Mouse (Mus musculus) brown adipose tissue, adult 24 weeks (tissue): ENCODE measurements around the gene Caps2. TPM values are rescaled to one million over a fixed set of nuclear protein-coding genes. Genes with fewer than 3 reads are reported as not detected.
"Not testable (repeated sequence)": the region's sequence is repeated elsewhere in the genome, so short reads cannot be mapped to it uniquely, and the experiment has no call there.

ENCODE experiments used
- H3K27ac ChIP-seq: fragments of 200-500 bp; replicated peaks from 2 replicates; pipeline ENCODE4 v1.5.1; 2012; ENCODE audit warnings: low read depth, mild to moderate bottlenecking, low read length
- H3K4me1 ChIP-seq: fragments of 200-500 bp; 2 replicates; pipeline ENCODE4 v1.6.1; 2012; ENCODE audit warnings: low read length, mixed read lengths; ENCODE audit not compliant: control insufficient read depth, insufficient read depth, insufficient read length
- H3K4me3 ChIP-seq: fragments of 200-500 bp; 2 replicates; pipeline ENCODE4 v1.5.1; 2012; ENCODE audit warnings: low read depth, mild to moderate bottlenecking, low read length, moderate library complexity; ENCODE audit not compliant: insufficient read depth
- polyA plus RNA-seq: library from polyadenylated mRNA; stranded (reverse); fragments of >200 nt; gene quantifications from 2 replicates; pipeline ENCODE4 v1.2.4, GENCODE M21; 2012; ENCODE audit not compliant: missing spikeins, insufficient read depth, insufficient read length

Caps2 gene
- polyA plus RNA-seq, result not detected in 2 replicates

DNA sequence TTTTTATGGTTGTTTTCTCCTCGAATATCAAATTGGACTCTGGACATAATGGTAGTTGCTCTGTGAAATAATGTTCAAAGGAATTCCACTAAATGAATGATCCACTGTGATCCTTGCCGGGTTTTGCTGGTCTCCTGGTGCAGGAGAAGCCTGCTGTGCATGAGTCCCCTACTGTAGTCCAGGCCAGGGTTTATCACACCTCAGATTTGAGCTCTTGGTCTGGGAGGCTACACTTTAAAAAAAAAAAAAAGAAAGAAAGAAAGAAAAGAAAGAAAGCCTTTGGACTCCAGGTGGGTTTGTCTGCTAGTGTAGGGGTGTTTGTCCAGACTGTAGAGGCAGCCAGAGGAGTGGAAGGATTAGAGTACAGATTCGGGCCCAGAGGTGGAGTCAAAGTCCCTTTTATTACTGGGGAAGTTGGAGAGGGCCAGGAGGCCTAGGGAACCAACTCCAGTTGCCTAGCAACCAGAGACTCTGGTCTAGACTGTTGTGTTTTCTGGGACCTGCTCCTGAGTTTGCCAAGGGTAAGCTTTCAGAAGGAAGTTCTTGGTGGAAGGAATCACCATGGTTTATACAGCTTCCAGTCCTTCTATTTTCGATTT is at the start of gene Caps2:
Gene Caps2 (plus strand): TSS at position 454 of the 599 bp plus-strand sequence.
- Histone ChIP-seq H3K4me3 (no peak within 1 kb of the TSS), H3K4me1 (no peaks in the 10 kb centered on the region), H3K27ac (no peak within 1 kb of the TSS)

DNA sequence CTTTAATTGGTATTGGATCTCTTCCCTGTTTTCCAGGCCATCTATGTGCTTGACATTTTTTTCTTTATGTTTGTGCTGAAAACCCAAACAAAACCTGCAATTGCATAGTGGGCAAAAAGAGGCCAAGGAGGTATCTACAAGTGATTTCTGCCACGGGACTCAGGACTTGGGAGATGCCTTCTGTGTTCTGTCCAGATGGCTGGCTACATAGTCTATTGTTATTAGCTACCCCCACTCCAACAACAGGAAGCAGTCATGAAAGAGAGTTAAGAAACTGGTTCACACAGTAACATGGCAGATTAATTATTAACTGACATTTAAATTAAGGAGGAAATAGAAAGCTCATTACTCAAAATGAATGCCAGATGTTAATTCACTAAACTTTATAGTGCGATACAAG is 38.3 kb upstream of the Caps2 start:
- H3K4me3 ChIP-seq, H3K27ac ChIP-seq, H3K4me1 ChIP-seq: not testable (repeated sequence)

DNA sequence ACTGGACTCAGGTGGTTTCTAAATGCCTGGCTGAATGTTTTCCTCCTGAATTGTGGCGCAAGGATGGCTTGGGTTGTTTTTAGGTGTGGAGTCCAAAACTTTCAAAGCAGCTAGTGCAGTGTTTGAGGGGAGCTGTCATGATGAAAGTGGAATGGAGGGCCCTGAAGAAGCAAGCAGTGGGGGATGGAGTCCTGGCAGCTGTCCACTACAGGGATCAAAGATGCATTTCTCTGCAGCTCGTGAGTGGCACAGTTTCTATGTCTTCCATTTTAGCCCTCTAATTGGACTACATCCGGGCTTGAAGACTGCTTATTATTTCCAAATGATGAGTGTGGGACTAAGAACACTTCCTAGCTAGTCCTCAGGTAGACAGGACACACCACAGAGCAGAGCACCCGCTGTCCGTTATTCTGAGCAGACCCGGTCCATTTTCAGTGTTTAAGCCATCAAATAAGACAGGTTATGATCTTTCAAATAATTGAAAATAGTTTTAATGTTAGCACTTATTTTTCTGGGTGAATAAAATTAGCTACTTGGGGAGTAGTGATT is 35.7 kb upstream of the Caps2 start:
- not testable (repeated sequence) for H3K4me3 ChIP-seq, H3K4me1 ChIP-seq, H3K27ac ChIP-seq

DNA sequence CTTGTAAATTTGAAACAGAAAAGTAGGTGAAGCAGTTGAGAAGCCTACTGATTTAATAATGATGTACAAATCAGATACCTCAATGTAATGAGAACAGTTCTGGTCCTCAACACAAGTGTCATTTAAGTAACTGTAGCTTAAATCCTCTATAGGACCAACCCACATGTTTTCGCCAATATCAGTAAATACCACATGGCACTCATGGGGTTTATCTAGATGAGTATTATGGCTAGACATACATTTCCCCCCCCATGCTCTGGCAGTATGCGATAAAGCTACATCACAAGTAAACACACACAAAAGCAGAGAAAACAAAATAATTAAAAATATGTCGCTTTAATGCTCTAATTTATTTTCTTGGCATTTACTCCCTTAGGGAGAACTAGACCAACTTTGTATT is 31.2 kb upstream of the Caps2 start:
- Histone ChIP-seq H3K4me3 (no peak overlapping the region), H3K4me1 (no peaks in the 10 kb centered on the region), H3K27ac (no peak overlapping the region)

DNA sequence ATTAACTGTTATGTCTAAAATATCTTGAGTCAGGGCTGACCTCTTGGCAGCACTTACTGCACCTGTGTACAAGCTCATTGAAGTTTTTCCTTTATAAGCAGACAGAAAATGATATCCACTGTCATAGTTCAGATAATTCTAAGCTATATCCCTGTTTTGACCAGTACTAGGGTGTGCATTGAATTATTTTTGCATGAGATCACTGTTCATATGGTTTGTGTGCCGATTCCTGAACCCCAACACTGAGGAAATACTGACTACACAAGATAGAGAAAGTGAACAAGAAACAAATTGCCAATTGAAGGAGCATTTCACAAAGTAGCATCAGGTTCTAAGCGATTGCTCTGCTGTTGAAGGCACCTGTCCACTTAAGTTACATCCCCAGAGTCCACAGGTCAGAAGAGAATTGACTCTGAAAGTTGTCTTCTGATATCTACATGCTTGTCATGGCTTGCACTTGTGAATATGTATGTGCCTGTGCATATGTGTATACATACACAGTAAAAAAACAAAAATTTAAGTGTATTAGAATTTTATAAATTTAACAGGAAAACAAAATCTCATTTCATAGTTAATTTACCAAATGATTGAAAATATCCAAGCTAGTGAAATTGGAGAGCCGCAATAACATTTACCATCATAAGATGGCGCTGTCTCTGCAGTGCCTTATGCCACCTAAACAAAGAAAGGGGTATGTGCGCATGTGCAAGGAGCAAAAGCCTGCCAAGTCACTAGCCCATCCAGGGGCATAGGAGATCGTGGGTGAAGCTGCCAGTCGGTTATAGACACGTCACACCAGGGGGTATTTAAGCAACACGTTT is 25.2 kb upstream of the Caps2 start:
- Histone ChIP-seq H3K4me3 (peak overlapping the region; percentile 60), H3K27ac (peak overlapping the region; percentile 60; the same call in 1 of the 2 replicates), H3K4me1 (no peaks in the 10 kb centered on the region)

DNA sequence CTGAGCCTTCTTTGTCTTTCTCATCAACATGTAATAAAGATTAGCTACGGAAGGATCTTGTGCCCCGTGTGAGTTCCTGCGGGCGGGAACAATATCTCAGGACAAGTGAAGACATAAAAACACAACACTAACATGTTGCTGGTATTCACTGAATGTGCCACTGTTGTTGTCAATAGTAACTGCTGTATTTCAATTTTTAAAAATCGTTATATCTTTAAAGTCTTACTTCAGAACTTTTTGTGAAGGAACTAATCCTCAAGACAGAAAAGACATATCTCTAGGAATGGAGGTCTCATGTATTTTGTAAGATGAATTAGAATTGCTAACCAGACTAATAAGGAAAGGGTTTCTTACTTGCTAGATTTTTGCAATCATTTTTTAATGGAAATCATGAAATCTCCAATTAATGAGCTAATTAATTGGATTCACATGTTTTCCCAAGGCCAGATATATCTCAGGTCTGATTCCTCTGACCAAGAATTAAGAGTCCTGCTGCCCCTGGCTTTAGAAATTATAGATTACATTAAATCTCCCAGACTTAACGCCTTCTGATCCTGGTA is 24.5 kb upstream of the Caps2 start:
- Histone ChIP-seq H3K4me3 (peak overlapping the region; percentile 60), H3K27ac (peak overlapping the region; percentile 60; the same call in 1 of the 2 replicates)

DNA sequence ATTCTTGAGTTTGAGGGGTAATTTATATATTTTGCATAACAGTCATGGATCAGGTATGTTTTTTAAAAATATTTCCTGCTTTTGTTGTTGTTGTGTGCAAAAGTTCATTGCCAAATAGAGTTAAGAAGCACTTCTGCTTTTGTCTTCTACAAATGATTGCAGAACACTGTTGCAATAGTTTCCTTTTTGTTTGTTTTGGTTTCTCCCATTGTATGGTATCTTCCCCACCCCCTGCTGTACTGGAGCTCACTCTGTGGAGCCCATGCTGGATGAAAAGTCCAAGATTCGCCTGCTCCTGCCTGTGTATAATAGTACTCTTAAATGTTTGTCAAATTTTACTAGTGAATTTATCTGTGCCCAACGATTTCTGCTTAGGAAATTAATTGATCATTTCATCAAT is 23.6 kb upstream of the Caps2 start:
- H3K4me1 ChIP-seq, result no peaks in the 10 kb centered on the region
- no peak overlapping the region for H3K27ac ChIP-seq
- no peak overlapping the region for H3K4me3 ChIP-seq

More for the DNA sequence above, 24.5 kb upstream of the Caps2 start:
- H3K4me1 ChIP-seq, result no peaks in the 10 kb centered on the region

DNA sequence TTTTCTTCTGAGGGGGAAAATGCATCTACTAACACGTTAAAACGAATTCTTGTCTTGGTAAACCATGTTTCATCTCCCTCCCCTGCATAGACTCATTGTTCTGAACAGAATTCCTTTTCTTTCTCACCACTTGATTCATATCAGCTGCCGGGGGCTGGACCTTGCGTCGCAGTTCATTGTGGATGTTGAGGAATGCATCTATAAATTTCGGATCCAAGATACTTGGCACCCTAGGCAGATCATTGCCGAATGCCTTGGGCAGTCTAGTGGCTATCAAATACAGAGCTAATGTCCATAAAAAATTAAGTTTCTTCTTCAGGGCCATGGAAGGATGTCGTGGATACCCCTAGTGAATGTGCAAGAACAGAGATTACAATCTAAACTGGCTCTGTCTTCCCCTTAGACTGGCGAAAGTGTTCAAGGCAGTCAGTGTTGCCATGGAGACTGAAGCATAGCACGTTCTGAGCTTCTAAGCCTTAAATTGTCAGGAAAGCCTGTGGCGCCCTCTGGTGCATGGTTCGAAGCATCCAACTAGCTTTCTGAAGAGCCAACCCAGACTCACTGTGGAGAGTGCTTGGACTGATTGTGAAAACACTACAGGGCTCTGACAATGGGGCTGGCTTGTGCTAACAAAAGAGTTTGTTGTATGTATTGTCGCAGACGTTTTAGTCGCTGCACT is 3.4 kb upstream of the Caps2 start, which contains the start of gene Glipr1l3:
Gene Glipr1l3 (minus strand): TSS at position 446 of the 679 bp plus-strand sequence.
- not testable (repeated sequence) for H3K4me3 ChIP-seq, H3K27ac ChIP-seq, H3K4me1 ChIP-seq

DNA sequence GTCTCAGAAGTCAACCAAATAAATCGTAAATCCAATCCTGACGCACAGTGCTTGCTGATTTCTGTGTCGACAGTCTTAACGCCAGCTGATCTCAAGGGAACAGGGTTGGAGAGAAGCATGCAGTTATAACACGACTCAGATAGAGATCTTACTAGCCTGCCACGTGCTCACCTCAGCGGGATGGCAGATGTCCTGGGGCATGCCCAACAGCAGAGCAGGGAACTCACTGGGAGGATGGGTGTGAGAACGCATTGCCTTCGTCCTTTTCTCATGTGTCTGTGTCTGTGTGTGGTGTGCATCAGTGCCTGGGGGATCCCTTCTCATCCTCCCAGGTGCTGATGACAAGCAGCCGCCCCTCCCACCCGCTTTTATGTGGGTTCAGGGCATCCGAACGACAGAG is 13.6 kb downstream of the Caps2 start:
- H3K4me1 ChIP-seq, result not testable (repeated sequence)

DNA sequence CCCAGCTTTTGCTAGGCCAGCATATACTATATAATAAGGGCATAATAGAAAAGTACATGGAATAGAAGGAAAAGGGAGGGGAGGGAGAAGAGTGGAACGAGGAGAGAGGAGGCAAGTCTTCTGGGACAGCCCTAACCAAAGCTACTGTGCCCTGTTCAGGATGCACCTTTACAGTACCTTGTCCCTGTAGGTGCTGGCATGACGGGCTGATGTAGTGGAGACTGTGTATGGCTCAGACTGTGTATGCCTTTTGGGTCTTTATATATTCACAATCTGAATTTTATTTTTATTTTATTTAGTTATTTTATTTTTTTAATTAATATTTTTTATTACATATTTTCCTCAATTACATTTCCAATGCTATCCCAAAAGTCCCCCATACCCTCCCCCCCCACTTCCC is 30.5 kb downstream of the Caps2 start:
- H3K27ac ChIP-seq, H3K4me1 ChIP-seq, H3K4me3 ChIP-seq: not testable (repeated sequence)

More for the DNA sequence above, 13.6 kb downstream of the Caps2 start:
- not testable (repeated sequence) for H3K4me3 ChIP-seq, H3K27ac ChIP-seq

DNA sequence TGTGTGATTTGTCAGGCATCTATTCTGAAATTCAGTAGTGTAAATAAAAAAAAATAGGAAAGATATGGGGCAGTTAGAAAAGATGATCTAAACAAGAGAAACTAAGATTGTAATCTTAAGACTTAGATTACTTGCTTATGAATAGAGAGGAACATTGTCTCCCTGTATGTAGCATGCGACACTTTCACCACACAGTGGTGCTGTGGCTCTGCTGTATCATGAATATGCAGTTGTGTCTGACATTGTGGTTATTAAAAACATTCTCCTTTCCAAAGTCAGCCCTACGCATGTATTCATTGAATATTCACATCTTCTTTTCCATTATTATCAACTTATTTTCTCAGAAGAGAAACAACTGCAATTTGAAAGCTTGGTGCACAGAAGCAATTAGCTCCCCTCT is 40.0 kb downstream of the Caps2 start:
- no peak overlapping the region for H3K27ac ChIP-seq
- no peaks in the 10 kb centered on the region for H3K4me1 ChIP-seq
- H3K4me3 ChIP-seq, result no peak overlapping the region

DNA sequence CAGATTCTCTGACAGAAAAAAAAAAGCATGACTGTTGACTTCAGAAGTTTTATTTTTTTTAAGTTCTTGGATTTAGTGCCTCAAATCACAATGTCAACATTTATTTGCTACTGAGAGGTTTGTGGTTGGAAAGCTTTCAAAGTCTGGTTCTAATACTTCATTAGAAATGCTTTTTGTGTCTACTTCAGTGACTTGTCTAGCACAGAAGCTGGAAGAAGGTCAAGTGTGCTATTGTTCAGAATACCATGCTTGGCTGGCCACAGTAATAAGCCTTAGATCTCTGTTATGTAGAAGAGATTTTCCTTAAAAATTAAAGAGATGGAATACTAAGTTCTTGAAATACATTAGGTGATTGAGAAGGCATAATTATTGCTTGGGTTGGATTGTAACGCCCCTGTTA is 63.7 kb downstream of the Caps2 start:
- no peak overlapping the region for H3K27ac ChIP-seq
- H3K4me1 ChIP-seq, result no peaks in the 10 kb centered on the region
- no peak overlapping the region for H3K4me3 ChIP-seq

DNA sequence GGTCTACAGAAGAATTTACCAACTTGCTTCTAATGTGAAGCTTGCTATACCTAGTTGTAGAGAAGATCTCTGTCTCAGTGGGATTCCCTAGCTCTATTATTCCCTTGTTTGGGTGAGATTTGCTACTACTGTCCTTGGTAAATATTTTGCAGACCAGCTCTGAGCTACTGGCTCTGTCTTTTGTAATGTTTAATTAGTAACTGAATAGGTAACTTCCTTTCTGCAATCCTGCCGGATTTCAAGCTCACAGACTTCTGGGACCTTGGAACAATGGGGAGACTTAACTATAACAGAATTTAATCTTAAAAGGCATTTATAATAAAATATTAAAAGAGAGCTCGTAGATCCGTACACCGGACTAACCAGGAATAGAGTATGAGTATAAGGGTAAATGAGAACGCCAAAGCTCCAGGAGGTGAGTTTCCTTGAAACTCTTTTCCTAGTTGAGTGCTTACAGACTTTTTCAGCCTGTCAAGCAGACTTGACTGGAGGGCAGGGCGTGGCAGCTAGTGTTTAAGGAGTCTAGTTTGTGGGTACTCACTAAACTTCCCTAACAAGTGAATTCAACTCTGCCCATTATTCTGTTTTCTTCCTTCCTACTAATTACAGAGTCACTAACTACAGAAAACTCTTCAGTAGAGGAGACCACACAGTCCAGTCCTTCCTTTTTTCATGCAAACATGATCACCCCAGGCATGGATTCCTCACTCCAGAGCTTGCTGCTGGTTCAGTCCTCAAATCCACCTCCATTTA is 65.8 kb downstream of the Caps2 start:
- not testable (repeated sequence) for H3K4me3 ChIP-seq, H3K27ac ChIP-seq, H3K4me1 ChIP-seq

DNA sequence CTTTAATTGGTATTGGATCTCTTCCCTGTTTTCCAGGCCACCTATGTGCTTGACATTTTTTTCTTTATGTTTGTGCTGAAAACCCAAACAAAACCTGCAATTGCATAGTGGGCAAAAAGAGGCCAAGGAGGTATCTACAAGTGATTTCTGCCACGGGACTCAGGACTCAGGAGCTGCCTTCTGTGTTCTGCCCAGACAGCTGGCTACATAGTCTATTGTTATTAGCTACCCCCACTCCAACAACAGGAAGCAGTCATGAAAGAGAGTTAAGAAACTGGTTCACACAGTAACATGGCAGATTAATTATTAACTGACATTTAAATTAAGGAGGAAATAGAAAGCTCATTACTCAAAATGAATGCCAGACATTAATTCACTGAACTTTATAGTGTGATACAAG is 69.3 kb downstream of the Caps2 start:
- H3K27ac ChIP-seq, H3K4me3 ChIP-seq, H3K4me1 ChIP-seq: not testable (repeated sequence)
